Comparison of ENCODE assay signal across 18 mouse cellular contexts in genomic region chr2:116201248-116202223, GRCm38 (mm10).
A peak's percentile ranks its signal among the peaks of the same experiment; 100 is the strongest.
DNase-seq lines count a peak whose midpoint lies in the region; ATAC-seq and TF ChIP-seq lines count a peak whose summit lies in the region.
"Had no signal": no experiment of that assay in that cellular context is flagged by ENCODE, and none has a peak within 500 bp of the region (broad histone marks: within the 10 kb centered on the region; RNA-seq: fewer than 3 reads in every experiment).

No protein-coding gene starts in this region.

- H3K27me3 ChIP-seq in forebrain, embryonic 13.5 days = no peaks in the 10 kb centered on the region
- no peaks in the 10 kb centered on the region for H3K27me3 ChIP-seq in hindbrain, embryonic 16.5 days (replicated peaks; ENCODE audit: control insufficient read depth, insufficient read depth, low read length)
- H3K27me3 ChIP-seq in neural tube, embryonic 12.5 days (replicated peaks) = no peaks in the 10 kb centered on the region
- H3K27me3 ChIP-seq: embryonic facial prominence, embryonic 12.5 days; heart, embryonic 15.5 days; limb, embryonic 15.5 days had no signal

- no peak overlapping the region for H3K27ac ChIP-seq in forebrain, embryonic 13.5 days
- H3K27ac ChIP-seq in hindbrain, embryonic 16.5 days (ENCODE audit: low read depth, low read length) = no peak overlapping the region
- no peak overlapping the region for H3K27ac ChIP-seq in neural tube, embryonic 12.5 days
- H3K27ac ChIP-seq: embryonic facial prominence, embryonic 12.5 days; heart, embryonic 15.5 days; limb, embryonic 15.5 days; macrophage had no signal

- no peak overlapping the region for H3K4me3 ChIP-seq in forebrain, embryonic 13.5 days
- H3K4me3 ChIP-seq in hindbrain, embryonic 16.5 days (ENCODE audit: low read length) = no peak overlapping the region
- H3K4me3 ChIP-seq in neural tube, embryonic 12.5 days = no peak overlapping the region
- H3K4me3 ChIP-seq: embryonic facial prominence, embryonic 12.5 days; heart, embryonic 15.5 days; limb, embryonic 15.5 days; myocyte had no signal

- no peaks in the 10 kb centered on the region for H3K9me3 ChIP-seq in forebrain, embryonic 13.5 days (replicated peaks)
- H3K9me3 ChIP-seq in hindbrain, embryonic 16.5 days (ENCODE audit: control insufficient read depth, low read length) = no peaks in the 10 kb centered on the region
- H3K9me3 ChIP-seq in neural tube, embryonic 12.5 days = no peaks in the 10 kb centered on the region
- H3K9me3 ChIP-seq: embryonic facial prominence, embryonic 12.5 days; heart, embryonic 15.5 days; limb, embryonic 15.5 days had no signal

- H3K36me3 ChIP-seq in forebrain, embryonic 13.5 days (ENCODE audit: poor library complexity, severe bottlenecking) = no peaks in the 10 kb centered on the region
- H3K36me3 ChIP-seq in hindbrain, embryonic 16.5 days (ENCODE audit: control insufficient read depth, insufficient read depth, low read length) = no peaks in the 10 kb centered on the region
- no peaks in the 10 kb centered on the region for H3K36me3 ChIP-seq in neural tube, embryonic 12.5 days
- H3K36me3 ChIP-seq: embryonic facial prominence, embryonic 12.5 days; heart, embryonic 15.5 days; limb, embryonic 15.5 days had no signal

- no peak for TF ChIP-seq CTCF in brain, embryonic 14.5 days (IDR thresholded peaks at IDR 0.05; ENCODE audit: borderline replicate concordance, extremely low read depth, insufficient read depth, insufficient read length)

- no peak overlapping the region for H3K9ac ChIP-seq in forebrain, embryonic 13.5 days
- H3K9ac ChIP-seq in hindbrain, embryonic 16.5 days (ENCODE audit: low read depth, low read length) = no peak overlapping the region
- no peak overlapping the region for H3K9ac ChIP-seq in neural tube, embryonic 12.5 days
- H3K9ac ChIP-seq: embryonic facial prominence, embryonic 12.5 days; heart, embryonic 15.5 days; limb, embryonic 15.5 days had no signal

- DNase-seq in brain, embryonic 14.5 days (ENCODE audit: low read depth) = peak; percentile 80
- no peak for DNase-seq in lung, postnatal 14 days
- no peak for DNase-seq in heart, adult 11 months
- no peak for DNase-seq in left cerebral cortex, adult 11 months (ENCODE audit: low spot score)
- DNase-seq: adrenal gland, postnatal 25 days; cerebellum, adult 11 months; heart, adult 18-20 months; kidney, adult 9 months; lung, adult 2 months had no signal

- no peak for TF ChIP-seq POLR2A in brain, embryonic 14.5 days (IDR thresholded peaks at IDR 0.05; ENCODE audit: borderline replicate concordance, extremely low read depth, insufficient read depth, insufficient read length, poor library complexity, severe bottlenecking)

- 66% methylated on average over 14 of the region's 14 CpGs for WGBS in forebrain, embryonic 13.5 days
- WGBS in hindbrain, embryonic 16.5 days = 44% methylated on average over 14 of the region's 14 CpGs
- WGBS in neural tube, embryonic 12.5 days = 49% methylated on average over 14 of the region's 14 CpGs

- peak; percentile 88 for ATAC-seq in forebrain, embryonic 13.5 days
- peak; percentile 74 for ATAC-seq in hindbrain, embryonic 16.5 days
- peak; percentile 81 for ATAC-seq in neural tube, embryonic 12.5 days (ENCODE audit: low FRiP score, low read depth)
- ATAC-seq: CD4-positive, CD25-positive, alpha-beta regulatory T cell, adult 4 months had no signal

- H3K4me2 ChIP-seq in forebrain, embryonic 13.5 days = no peak overlapping the region
- peak overlapping the region; percentile 35 for H3K4me2 ChIP-seq in hindbrain, embryonic 16.5 days (ENCODE audit: low read length)
- H3K4me2 ChIP-seq in neural tube, embryonic 12.5 days (replicated peaks) = no peak overlapping the region
- H3K4me2 ChIP-seq: embryonic facial prominence, embryonic 12.5 days; heart, embryonic 15.5 days; limb, embryonic 15.5 days had no signal

- H3K4me1 ChIP-seq in forebrain, embryonic 13.5 days = 0 out of 2 replicates have a peak, but pooled peaks cover 3% of the 10 kb centered on the region
- peaks cover 3% of the 10 kb centered on the region; the same call in 1 of the 2 replicates for H3K4me1 ChIP-seq in hindbrain, embryonic 16.5 days (ENCODE audit: control insufficient read depth, insufficient read depth, low read depth, low read length)
- H3K4me1 ChIP-seq in neural tube, embryonic 12.5 days = no peaks in the 10 kb centered on the region
- H3K4me1 ChIP-seq: embryonic facial prominence, embryonic 12.5 days; heart, embryonic 15.5 days; limb, embryonic 15.5 days had no signal
